Mouse (Mus musculus) stomach, embryonic 16.5 days (tissue): ENCODE measurements around the gene Gstm5. TPM values are rescaled to one million over a fixed set of nuclear protein-coding genes. Genes with fewer than 3 reads are reported as not detected.
A peak's percentile ranks its signal among the peaks of the same experiment; 100 is the strongest.

Experiments
- ATAC-seq: fragments of 200-750 bp; cut with Nextera tagmentation; 2 replicates; pipeline ENCODE4 v1.8.0; 2017; ENCODE audit warnings: moderate number of reproducible peaks, moderate TSS enrichment; ENCODE audit not compliant: insufficient read depth, low FRiP score
- H3K27ac ChIP-seq: fragments of 300-500 bp; sonication (generic); 2 replicates; pipeline ENCODE4 v1.5.1; 2014; ENCODE audit warnings: low read length
- H3K27me3 ChIP-seq: fragments of 300-500 bp; sonication (generic); 2 replicates; pipeline ENCODE4 v1.6.1; 2014; ENCODE audit warnings: low read length, control low read depth, mixed read lengths; ENCODE audit not compliant: control insufficient read depth, insufficient read depth
- H3K36me3 ChIP-seq: fragments of 300-500 bp; sonication (generic); 2 replicates; pipeline ENCODE4 v1.6.1; 2014; ENCODE audit warnings: low read length; ENCODE audit not compliant: control insufficient read depth, insufficient read depth
- H3K4me1 ChIP-seq: fragments of 300-500 bp; sonication (generic); 2 replicates; pipeline ENCODE4 v1.6.1; 2014; ENCODE audit warnings: low read length, control low read depth, mixed read lengths; ENCODE audit not compliant: control insufficient read depth, insufficient read depth
- H3K4me2 ChIP-seq: fragments of 300-500 bp; sonication (generic); 2 replicates; pipeline ENCODE4 v1.6.1; 2014; ENCODE audit warnings: low read depth, low read length, mixed read lengths
- H3K4me3 ChIP-seq: fragments of 300-500 bp; sonication (generic); replicated peaks from 2 replicates; pipeline ENCODE4 v1.5.1; 2014; ENCODE audit warnings: mild to moderate bottlenecking, low read length
- H3K9ac ChIP-seq: fragments of 300-500 bp; sonication (generic); 2 replicates; pipeline ENCODE4 v1.6.1; 2014; ENCODE audit warnings: low read length
- H3K9me3 ChIP-seq: fragments of 300-500 bp; sonication (generic); replicated peaks from 2 replicates; pipeline ENCODE4 v1.6.1; 2016; ENCODE audit warnings: low read length, control low read depth; ENCODE audit not compliant: control insufficient read depth
- WGBS: fragments of 180-500 bp; shearing (Covaris S2); extraction: QIAGEN DNeasy Blood & Tissue Kit; methylation state at CpG from one replicate; pipeline ENCODE4 v1.1.7; 2014; 5-methylcytosine and 5-hydroxymethylcytosine counted together
- polyA plus RNA-seq: library from polyadenylated mRNA; unstranded; fragments of >200 nt; fragmentation: Nextera tagmentation; extraction: Ambion mirVana; gene quantifications from 2 replicates; pipeline ENCODE4 v1.2.1, GENCODE M21; 2015

Gstm5 gene
- polyA plus RNA-seq, 1 experiment from 2014 or later: 144 TPM

GRCm38 (mm10) chr3:107867086-107867485 is 28.5 kb upstream of the Gstm5 start:
- Histone ChIP-seq H3K9me3 (no peaks in the 10 kb centered on the region), H3K4me1 (peaks cover 2% of the 10 kb centered on the region; the same call in 1 of the 2 replicates), H3K27ac (no peak overlapping the region), H3K27me3 (no peaks in the 10 kb centered on the region), H3K4me3 (no peak overlapping the region), H3K4me2 (no peak overlapping the region), H3K36me3 (no peaks in the 10 kb centered on the region), H3K9ac (no peak overlapping the region)
- 6% methylated on average over 8 of the region's 8 CpGs for WGBS
- ATAC-seq: peak; percentile 36

GRCm38 (mm10) chr3:107868452-107868851 is 27.2 kb upstream of the Gstm5 start:
- no peak overlapping the region for H3K9ac ChIP-seq
- 95% methylated on average over 22 of the region's 22 CpGs for WGBS
- H3K4me2 ChIP-seq: no peak overlapping the region
- no peaks in the 10 kb centered on the region for H3K27me3 ChIP-seq
- no peak overlapping the region for H3K27ac ChIP-seq
- H3K4me3 ChIP-seq: no peak overlapping the region
- no peaks in the 10 kb centered on the region for H3K36me3 ChIP-seq
- H3K9me3 ChIP-seq: no peaks in the 10 kb centered on the region
- no peak for ATAC-seq
- H3K4me1 ChIP-seq: peaks cover under 1% of the 10 kb centered on the region

GRCm38 (mm10) chr3:107869097-107869496 is 26.5 kb upstream of the Gstm5 start:
- Histone ChIP-seq H3K9me3 (no peaks in the 10 kb centered on the region), H3K36me3 (no peaks in the 10 kb centered on the region), H3K4me1 (peaks cover 3% of the 10 kb centered on the region; the same call in 1 of the 2 replicates), H3K4me3 (no peak overlapping the region), H3K4me2 (no peak overlapping the region), H3K9ac (no peak overlapping the region), H3K27ac (no peak overlapping the region), H3K27me3 (no peaks in the 10 kb centered on the region)
- 37% methylated on average over 7 of the region's 7 CpGs for WGBS
- ATAC-seq: no peak

GRCm38 (mm10) chr3:107869925-107870324 is 25.7 kb upstream of the Gstm5 start:
- no peak overlapping the region for H3K4me2 ChIP-seq

GRCm38 (mm10) chr3:107873335-107874251 is 22.0 kb upstream of the Gstm5 start:
- no peaks in the 10 kb centered on the region for H3K27me3 ChIP-seq
- H3K9me3 ChIP-seq: no peaks in the 10 kb centered on the region
- no peak overlapping the region for H3K27ac ChIP-seq
- H3K4me2 ChIP-seq: 0 out of 2 replicates have a peak overlapping the region, but pooled peaks have one; percentile 7
- H3K4me1 ChIP-seq: peaks cover 6% of the 10 kb centered on the region; the same call in 1 of the 2 replicates
- H3K9ac ChIP-seq: no peak overlapping the region
- 62% methylated on average over 24 of the region's 24 CpGs for WGBS
- H3K36me3 ChIP-seq: no peaks in the 10 kb centered on the region
- peak overlapping the region; percentile 6; the same call in 1 of the 2 replicates for H3K4me3 ChIP-seq
- peak; percentile 41 for ATAC-seq

More at GRCm38 (mm10) chr3:107869925-107870324, 25.7 kb upstream of the Gstm5 start:
- Histone ChIP-seq H3K4me1 (peaks cover 3% of the 10 kb centered on the region; the same call in 1 of the 2 replicates), H3K27ac (no peak overlapping the region), H3K4me3 (no peak overlapping the region), H3K9me3 (no peaks in the 10 kb centered on the region), H3K9ac (no peak overlapping the region), H3K36me3 (no peaks in the 10 kb centered on the region), H3K27me3 (no peaks in the 10 kb centered on the region)
- WGBS: 64% methylated on average over 4 of the region's 4 CpGs
- no peak for ATAC-seq

- no peak overlapping the region for H3K27ac ChIP-seq
- no peak for ATAC-seq
- no peak overlapping the region for H3K9ac ChIP-seq
- H3K4me3 ChIP-seq: no peak overlapping the region
- H3K4me2 ChIP-seq: no peak overlapping the region
- H3K36me3 ChIP-seq: no peaks in the 10 kb centered on the region
- H3K27me3 ChIP-seq: no peaks in the 10 kb centered on the region
- peaks cover 6% of the 10 kb centered on the region; the same call in 1 of the 2 replicates for H3K4me1 ChIP-seq
- no peaks in the 10 kb centered on the region for H3K9me3 ChIP-seq
- WGBS: 57% methylated on average over 6 of the region's 6 CpGs
Observed at GRCm38 (mm10) chr3:107875231-107875630, 20.4 kb upstream of the Gstm5 start.

- peak; percentile 71 for ATAC-seq
- Histone ChIP-seq H3K4me2 (peak within 1 kb of the TSS; percentile 11), H3K4me1 (peaks cover 6% of the 10 kb centered on the region; the same call in 1 of the 2 replicates), H3K27ac (peak within 1 kb of the TSS; percentile 53), H3K36me3 (no peaks in the 10 kb centered on the region), H3K4me3 (peak within 1 kb of the TSS; percentile 24), H3K27me3 (no peaks in the 10 kb centered on the region), H3K9ac (peak within 1 kb of the TSS; percentile 48; the same call in 1 of the 2 replicates), H3K9me3 (no peaks in the 10 kb centered on the region)
- WGBS: 76% methylated on average over 5 of the region's 5 CpGs
Observed at GRCm38 (mm10) chr3:107877005-107877404, 18.6 kb upstream of the Gstm5 start, which contains the start of gene Eps8l3. TSS of gene Eps8l3 (plus strand) at chr3:107877229.

- no peak for ATAC-seq
- Histone ChIP-seq H3K4me1 (peaks cover 6% of the 10 kb centered on the region; the same call in 1 of the 2 replicates), H3K27ac (peak overlapping the region; percentile 53; the same call in 1 of the 2 replicates), H3K9me3 (no peaks in the 10 kb centered on the region), H3K36me3 (no peaks in the 10 kb centered on the region), H3K4me3 (peak overlapping the region; percentile 24), H3K4me2 (peak overlapping the region; percentile 11; the same call in 1 of the 2 replicates), H3K9ac (peak overlapping the region; percentile 48), H3K27me3 (no peaks in the 10 kb centered on the region)
- 72% methylated on average over 12 of the region's 12 CpGs for WGBS
Observed at GRCm38 (mm10) chr3:107877747-107878736, 17.6 kb upstream of the Gstm5 start.
